Mouse (Mus musculus) kidney, embryonic 15.5 days (tissue): Measurements from ENCODE around the gene Asic1. TPM values are rescaled to one million over a fixed set of nuclear protein-coding genes. Genes with fewer than 3 reads are reported as not detected.
A peak's percentile ranks its signal among the peaks of the same experiment; 100 is the strongest.
"Not testable (repeated sequence)": the region's sequence is repeated elsewhere in the genome, so short reads cannot be mapped to it uniquely, and the experiment has no call there.

ENCODE experiments used
- ATAC-seq: fragments of 200-750 bp; cut with Nextera tagmentation; replicated peaks from 2 replicates; pipeline ENCODE4 v1.8.0; 2017; ENCODE audit warnings: moderate TSS enrichment; ENCODE audit not compliant: low FRiP score
- H3K27ac ChIP-seq: fragments of 300-500 bp; sonication (generic); 2 replicates; pipeline ENCODE4 v1.5.1; 2015; ENCODE audit warnings: mild to moderate bottlenecking, inconsistent platforms
- H3K27me3 ChIP-seq: fragments of 300-500 bp; sonication (generic); 2 replicates; pipeline ENCODE4 v1.6.1; 2015; ENCODE audit warnings: inconsistent platforms
- H3K36me3 ChIP-seq: fragments of 300-500 bp; sonication (generic); 2 replicates; pipeline ENCODE4 v1.6.1; 2015; ENCODE audit warnings: inconsistent platforms
- H3K4me1 ChIP-seq: fragments of 300-500 bp; sonication (generic); 2 replicates; pipeline ENCODE4 v1.6.1; 2015; ENCODE audit warnings: inconsistent platforms
- H3K4me2 ChIP-seq: fragments of 300-500 bp; sonication (generic); 2 replicates; pipeline ENCODE4 v1.6.1; 2015; ENCODE audit warnings: moderate library complexity, mild to moderate bottlenecking, inconsistent platforms
- H3K4me3 ChIP-seq: fragments of 300-500 bp; sonication (generic); replicated peaks from 2 replicates; pipeline ENCODE4 v1.5.1; 2015; ENCODE audit warnings: mild to moderate bottlenecking, inconsistent platforms
- H3K9ac ChIP-seq: fragments of 300-500 bp; sonication (generic); 2 replicates; pipeline ENCODE4 v1.6.1; 2015; ENCODE audit warnings: mild to moderate bottlenecking, inconsistent platforms
- H3K9me3 ChIP-seq: fragments of 300-500 bp; sonication (generic); replicated peaks from 2 replicates; pipeline ENCODE4 v1.6.1; 2016; ENCODE audit warnings: inconsistent platforms
- WGBS: fragments of 180-500 bp; shearing (Covaris S2); methylation state at CpG from one replicate; pipeline ENCODE4 v1.1.7; 2015; ENCODE audit warnings: mixed read lengths; 5-methylcytosine and 5-hydroxymethylcytosine counted together
- polyA plus RNA-seq: library from polyadenylated mRNA; unstranded; fragments of >200 nt; fragmentation: Nextera tagmentation; extraction: Ambion mirVana; gene quantifications from 2 replicates; pipeline ENCODE4 v1.2.1, GENCODE M21; 2015

The Asic1 gene
- polyA plus RNA-seq, 1 experiment from 2014 or later, result 1.8 TPM

DNA sequence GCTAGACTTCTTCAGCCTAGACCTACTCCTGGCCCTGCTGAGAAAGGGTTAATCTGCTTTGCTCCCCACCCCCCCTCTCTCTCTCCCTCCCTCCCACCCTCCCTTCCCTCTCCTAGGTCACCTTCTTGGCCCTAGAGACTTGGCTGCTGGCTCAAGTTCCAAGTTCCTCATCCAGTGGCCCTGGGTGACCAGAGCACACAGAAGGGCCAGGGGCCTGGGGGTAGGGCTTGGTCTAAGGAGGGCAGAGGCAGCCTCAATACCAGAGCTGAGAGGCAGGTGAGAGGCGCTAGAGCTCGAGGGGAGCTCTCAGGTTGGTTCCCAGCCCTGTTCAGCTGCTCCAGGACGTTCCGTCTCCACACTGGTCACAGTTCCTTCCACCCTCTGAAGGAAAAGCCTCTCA lies 20.8 kb downstream of the Asic1 start:
- 9% methylated on average over 4 of the region's 4 CpGs for WGBS
- H3K4me1 ChIP-seq, result peaks cover 7% of the 10 kb centered on the region
- no peak for ATAC-seq

GRCm38 (mm10) chr15:99691976-99692375 lies 21.8 kb downstream of the Asic1 start:
- no peaks in the 10 kb centered on the region for H3K9me3 ChIP-seq
- no peak overlapping the region for H3K4me3 ChIP-seq
- peaks cover 7% of the 10 kb centered on the region for H3K4me1 ChIP-seq
- peaks cover 17% of the 10 kb centered on the region for H3K27me3 ChIP-seq
- H3K4me2 ChIP-seq, result no peak overlapping the region
- H3K9ac ChIP-seq, result no peak overlapping the region
- WGBS, result 54% methylated on average over 9 of the region's 9 CpGs
- H3K27ac ChIP-seq, result no peak overlapping the region
- ATAC-seq, result no peak
- no peaks in the 10 kb centered on the region for H3K36me3 ChIP-seq

More for the DNA sequence above, 20.8 kb downstream of the Asic1 start:
- Histone ChIP-seq H3K9me3 (no peaks in the 10 kb centered on the region), H3K9ac (no peak overlapping the region), H3K4me2 (no peak overlapping the region), H3K36me3 (no peaks in the 10 kb centered on the region), H3K27me3 (peaks cover 14% of the 10 kb centered on the region), H3K4me3 (no peak overlapping the region), H3K27ac (no peak overlapping the region)

DNA sequence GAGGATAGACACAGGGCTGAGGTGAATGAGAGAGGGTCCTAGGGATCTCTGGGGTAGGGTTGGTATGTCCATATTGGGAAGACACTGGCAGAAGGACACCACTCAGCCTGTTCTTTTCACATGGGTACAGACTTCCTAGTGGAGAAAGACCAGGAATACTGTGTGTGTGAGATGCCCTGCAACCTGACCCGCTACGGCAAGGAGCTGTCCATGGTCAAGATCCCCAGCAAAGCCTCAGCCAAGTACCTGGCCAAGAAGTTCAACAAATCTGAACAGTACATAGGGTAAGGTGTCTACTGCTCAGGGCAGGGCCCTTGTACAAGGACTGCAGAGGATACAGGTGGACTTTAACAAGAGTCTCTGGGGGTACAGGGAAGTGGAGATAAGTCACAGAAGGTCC lies 27.1 kb downstream of the Asic1 start:
- H3K9ac ChIP-seq, result no peak overlapping the region
- H3K27ac ChIP-seq, result no peak overlapping the region
- H3K4me1 ChIP-seq, result peaks cover 30% of the 10 kb centered on the region
- no peaks in the 10 kb centered on the region for H3K36me3 ChIP-seq
- no peak overlapping the region for H3K4me3 ChIP-seq
- 5% methylated on average over 2 of the region's 2 CpGs for WGBS
- no peak overlapping the region for H3K4me2 ChIP-seq
- ATAC-seq, result no peak
- H3K9me3 ChIP-seq, result no peaks in the 10 kb centered on the region
- H3K27me3 ChIP-seq, result peaks cover 20% of the 10 kb centered on the region; the same call in 1 of the 2 replicates

GRCm38 (mm10) chr15:99698533-99699085 lies 28.4 kb downstream of the Asic1 start:
- Histone ChIP-seq H3K9ac (no peak overlapping the region), H3K27me3 (peaks cover 20% of the 10 kb centered on the region; the same call in 1 of the 2 replicates), H3K4me1 (peaks cover 42% of the 10 kb centered on the region), H3K27ac (no peak overlapping the region), H3K9me3 (no peaks in the 10 kb centered on the region), H3K4me3 (no peak overlapping the region), H3K4me2 (peak overlapping the region; percentile 25; the same call in 1 of the 2 replicates), H3K36me3 (no peaks in the 10 kb centered on the region)
- ATAC-seq, result no peak
- WGBS, result 32% methylated on average over 20 of the region's 20 CpGs

DNA sequence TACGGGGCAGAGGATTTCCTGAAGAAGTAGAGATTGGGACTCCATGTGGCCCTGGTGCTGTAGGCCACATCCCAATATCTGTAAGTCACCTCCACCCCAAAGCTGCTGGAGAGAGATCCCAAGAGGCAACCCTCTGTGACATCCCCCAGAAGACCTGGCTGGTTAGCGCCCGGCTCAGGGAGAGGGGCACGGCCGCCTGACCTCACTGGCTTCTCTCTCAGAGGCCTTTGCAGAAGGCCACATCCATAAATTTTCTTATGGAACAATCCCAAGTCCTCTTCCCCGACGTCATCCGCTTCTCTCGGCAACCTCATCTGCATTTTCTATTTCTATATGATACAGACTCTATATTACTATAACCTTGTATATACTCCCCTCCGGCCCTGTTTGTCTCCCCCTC lies 29.5 kb downstream of the Asic1 start:
- no peak overlapping the region for H3K27ac ChIP-seq
- H3K4me1 ChIP-seq, result peaks cover 53% of the 10 kb centered on the region
- no peak for ATAC-seq
- peaks cover 8% of the 10 kb centered on the region for H3K36me3 ChIP-seq
- H3K27me3 ChIP-seq, result peaks cover 17% of the 10 kb centered on the region; the same call in 1 of the 2 replicates
- no peak overlapping the region for H3K9ac ChIP-seq
- no peaks in the 10 kb centered on the region for H3K9me3 ChIP-seq
- H3K4me3 ChIP-seq, result no peak overlapping the region
- H3K4me2 ChIP-seq, result no peak overlapping the region
- 72% methylated on average over 10 of the region's 10 CpGs for WGBS

GRCm38 (mm10) chr15:99700219-99701106 lies 30.3 kb downstream of the Asic1 start:
- Histone ChIP-seq H3K27ac (no peak overlapping the region), H3K9ac (no peak overlapping the region), H3K4me2 (no peak overlapping the region; the same call in 1 of the 2 replicates), H3K4me3 (no peak overlapping the region), H3K4me1 (peaks cover 56% of the 10 kb centered on the region), H3K27me3 (peaks cover 17% of the 10 kb centered on the region; the same call in 1 of the 2 replicates), H3K9me3 (no peaks in the 10 kb centered on the region), H3K36me3 (peaks cover 13% of the 10 kb centered on the region)
- no peak for ATAC-seq
- WGBS, result 79% methylated on average over 18 of the region's 18 CpGs

DNA sequence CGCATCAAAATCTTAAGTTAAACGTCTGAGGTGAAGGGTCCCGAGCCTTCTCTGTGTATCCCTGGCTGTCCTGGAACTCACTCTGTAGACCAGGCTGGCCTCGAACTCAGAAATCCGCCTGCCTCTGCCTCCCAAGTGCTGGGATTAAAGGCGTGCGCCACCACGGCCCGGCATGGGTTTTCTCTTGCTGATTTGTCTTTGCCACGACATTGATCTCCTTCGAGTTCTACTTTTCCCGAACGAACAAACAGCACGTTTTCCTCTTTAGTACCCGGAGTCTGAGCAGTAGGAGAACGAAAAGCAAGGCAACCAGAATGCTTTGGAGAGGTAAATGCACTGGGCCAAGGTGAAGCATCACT lies 31.5 kb downstream of the Asic1 start:
- WGBS, result 51% methylated on average over 16 of the region's 16 CpGs
- Histone ChIP-seq H3K36me3 (peaks cover 23% of the 10 kb centered on the region), H3K27ac (peak overlapping the region; percentile 97), H3K4me3 (peak overlapping the region; percentile 91), H3K9ac (peak overlapping the region; percentile 98), H3K4me1 (peaks cover 56% of the 10 kb centered on the region), H3K27me3 (peaks cover 17% of the 10 kb centered on the region; the same call in 1 of the 2 replicates), H3K4me2 (peak overlapping the region; percentile 73)
- ATAC-seq, H3K9me3 ChIP-seq: not testable (repeated sequence)

- H3K27me3 ChIP-seq, result peaks cover 11% of the 10 kb centered on the region; the same call in 1 of the 2 replicates
- peak within 1 kb of the TSS; percentile 98 for H3K9ac ChIP-seq
- H3K4me3 ChIP-seq, result peak within 1 kb of the TSS; percentile 91
- peak within 1 kb of the TSS; percentile 73 for H3K4me2 ChIP-seq
- H3K36me3 ChIP-seq, result peaks cover 29% of the 10 kb centered on the region
- H3K4me1 ChIP-seq, result peaks cover 56% of the 10 kb centered on the region
- WGBS, result under 1% methylated on average over 68 of the region's 71 CpGs
- ATAC-seq, result peak; percentile 95
- H3K27ac ChIP-seq, result peak within 1 kb of the TSS; percentile 97
- no peaks in the 10 kb centered on the region for H3K9me3 ChIP-seq
These were observed 32.1 kb downstream of the Asic1 start, which contains the start of gene Smarcd1 for GRCm38 (mm10) chr15:99701999-99702900. TSS of gene Smarcd1 (plus strand) at chr15:99702129.

DNA sequence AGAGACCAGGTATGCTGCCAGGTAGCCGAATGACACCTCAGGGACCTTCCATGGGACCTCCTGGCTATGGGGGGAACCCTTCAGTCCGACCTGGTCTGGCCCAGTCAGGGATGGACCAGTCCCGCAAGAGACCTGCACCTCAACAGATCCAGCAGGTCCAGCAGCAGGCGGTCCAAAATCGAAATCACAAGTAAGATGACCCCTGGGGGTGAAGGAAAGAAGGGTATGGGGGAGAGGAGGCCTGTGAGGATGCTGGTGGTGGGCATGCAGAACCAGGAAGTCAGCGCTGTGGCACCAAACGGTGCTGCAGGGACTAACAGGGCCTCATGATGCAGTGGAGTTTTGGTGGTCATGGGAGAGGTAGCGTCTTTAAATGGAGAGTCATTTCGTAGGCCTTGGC lies 32.9 kb downstream of the Asic1 start:
- H3K36me3 ChIP-seq, result peaks cover 37% of the 10 kb centered on the region
- peak overlapping the region; percentile 91 for H3K4me3 ChIP-seq
- H3K27me3 ChIP-seq, result 0 out of 2 replicates have a peak, but pooled peaks cover 5% of the 10 kb centered on the region
- peaks cover 56% of the 10 kb centered on the region for H3K4me1 ChIP-seq
- peak overlapping the region; percentile 73 for H3K4me2 ChIP-seq
- ATAC-seq, result no peak
- H3K9ac ChIP-seq, result peak overlapping the region; percentile 98
- WGBS, result 58% methylated on average over 9 of the region's 9 CpGs
- no peaks in the 10 kb centered on the region for H3K9me3 ChIP-seq
- H3K27ac ChIP-seq, result peak overlapping the region; percentile 97; the same call in 1 of the 2 replicates

DNA sequence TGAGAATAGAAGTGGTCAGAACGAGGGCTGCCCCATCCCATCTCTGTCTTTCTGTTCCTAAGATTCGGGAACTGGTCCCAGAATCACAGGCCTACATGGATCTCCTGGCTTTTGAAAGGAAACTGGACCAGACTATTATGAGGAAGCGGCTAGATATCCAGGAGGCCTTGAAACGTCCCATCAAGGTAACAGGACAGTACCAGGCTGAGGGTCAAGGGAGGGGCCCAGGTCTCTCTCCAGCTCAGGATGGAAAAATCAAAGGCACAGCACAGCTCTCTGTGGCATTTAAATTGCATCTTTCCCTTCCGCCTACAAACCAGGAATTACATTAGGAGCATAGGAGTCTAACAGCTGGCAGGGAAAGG lies 33.5 kb downstream of the Asic1 start:
- Histone ChIP-seq H3K4me1 (peaks cover 52% of the 10 kb centered on the region), H3K4me3 (peak overlapping the region; percentile 91; the same call in 1 of the 2 replicates), H3K27me3 (0 out of 2 replicates have a peak, but pooled peaks cover 2% of the 10 kb centered on the region), H3K9me3 (no peaks in the 10 kb centered on the region), H3K4me2 (peak overlapping the region; percentile 73), H3K9ac (peak overlapping the region; percentile 98; the same call in 1 of the 2 replicates), H3K36me3 (peaks cover 43% of the 10 kb centered on the region), H3K27ac (peak overlapping the region; percentile 97)
- 66% methylated on average over 5 of the region's 5 CpGs for WGBS
- ATAC-seq, result no peak

GRCm38 (mm10) chr15:99704041-99704681 lies 34.0 kb downstream of the Asic1 start:
- Histone ChIP-seq H3K4me2 (peak overlapping the region; percentile 73), H3K9ac (peak overlapping the region; percentile 23; the same call in 1 of the 2 replicates), H3K36me3 (peaks cover 48% of the 10 kb centered on the region), H3K9me3 (no peaks in the 10 kb centered on the region), H3K4me1 (peaks cover 48% of the 10 kb centered on the region), H3K27me3 (no peaks in the 10 kb centered on the region), H3K27ac (peak overlapping the region; percentile 97), H3K4me3 (peak overlapping the region; percentile 4; the same call in 1 of the 2 replicates)
- WGBS, result 44% methylated on average over 23 of the region's 23 CpGs
- no peak for ATAC-seq
